Mouse (Mus musculus): ENCODE data around the gene Olfr578.

GRCm38 (mm10) chr7:102974399-102974798 lies 14.7 kb downstream of the Olfr578 start:
- TF ChIP-seq CTCF (IDR thresholded peaks at IDR 0.05; ENCODE audit: control insufficient read depth, insufficient read depth, low read length): no peak
- TF ChIP-seq POLR2A (IDR thresholded peaks at IDR 0.05; ENCODE audit: borderline replicate concordance, control insufficient read depth, low read depth, low read length): no peak

Data from bone marrow, adult 2 months (tissue).